Mouse (Mus musculus): ENCODE measurements around the gene Psmb8. TPM values are rescaled to one million over a fixed set of nuclear protein-coding genes. Genes with fewer than 3 reads are reported as not detected.

Psmb8 gene
- total RNA-seq (2014; fragmentation: Nextera tagmentation) (not detected in 2 replicates), total RNA-seq (2017) (0.06 and 0.11 TPM in 2 replicates), polyA plus RNA-seq (2012) (0.15 and 0.25 TPM in 2 replicates)

GRCm38 (mm10) chr17:34196941-34197894, at the start of gene Psmb8:
Gene Psmb8 (plus strand): TSS chr17:34197721.
- Histone ChIP-seq H3K36me3 (replicated peaks) (peaks cover 7% of the 10 kb centered on the region), H3K4me1 (ENCODE audit: insufficient read depth, low read depth, low read length) (peaks cover 13% of the 10 kb centered on the region), H3K9me3 (replicated peaks) (no peaks in the 10 kb centered on the region), H3K4me3 (ENCODE audit: low read depth, low read length) (no peak within 1 kb of the TSS), H3K27me3 (ENCODE audit: insufficient read depth, low read length) (peaks cover 34% of the 10 kb centered on the region)
- TF ChIP-seq POLR2AphosphoS5 (IDR thresholded peaks at IDR 0.05; ENCODE audit: insufficient replicate concordance, low read depth, low read length) (no peak), GATA2 (IDR thresholded peaks at IDR 0.05; ENCODE audit: borderline replicate concordance, low read depth, low read length) (no peak), GATA1 (IDR thresholded peaks at IDR 0.05; ENCODE audit: borderline replicate concordance, low read length) (no peak), TAL1 (conservative IDR thresholded peaks at IDR 0.05; ENCODE audit: low read depth, low read length) (no peak), CTCF (IDR thresholded peaks at IDR 0.05; ENCODE audit: low read depth, low read length) (no peak)
- no peak for ATAC-seq (ENCODE audit: extremely low read depth, insufficient number of reproducible peaks, low FRiP score, poor library complexity, severe bottlenecking)
- DNase-seq (ENCODE audit: low spot score), result no peak

GRCm38 (mm10) chr17:34152923-34153322, 44.6 kb upstream of the Psmb8 start, which contains the start of gene H2-DMb1:
Gene H2-DMb1 (plus strand): TSS chr17:34153072.
- Histone ChIP-seq H3K4me3 (ENCODE audit: low read depth, low read length) (no peak within 1 kb of the TSS), H3K36me3 (replicated peaks) (no peaks in the 10 kb centered on the region), H3K27me3 (ENCODE audit: insufficient read depth, low read length) (peaks cover 11% of the 10 kb centered on the region), H3K9me3 (replicated peaks) (no peaks in the 10 kb centered on the region), H3K4me1 (ENCODE audit: insufficient read depth, low read depth, low read length) (no peaks in the 10 kb centered on the region; the same call in 1 of the 2 replicates)
- DNase-seq (ENCODE audit: low spot score) (no peak), ATAC-seq (ENCODE audit: extremely low read depth, insufficient number of reproducible peaks, low FRiP score, poor library complexity, severe bottlenecking) (no peak)
- no peak for TF ChIP-seq GATA1 (IDR thresholded peaks at IDR 0.05; ENCODE audit: borderline replicate concordance, low read length)
- TF ChIP-seq POLR2AphosphoS5 (IDR thresholded peaks at IDR 0.05; ENCODE audit: insufficient replicate concordance, low read depth, low read length), result no peak

DNA sequence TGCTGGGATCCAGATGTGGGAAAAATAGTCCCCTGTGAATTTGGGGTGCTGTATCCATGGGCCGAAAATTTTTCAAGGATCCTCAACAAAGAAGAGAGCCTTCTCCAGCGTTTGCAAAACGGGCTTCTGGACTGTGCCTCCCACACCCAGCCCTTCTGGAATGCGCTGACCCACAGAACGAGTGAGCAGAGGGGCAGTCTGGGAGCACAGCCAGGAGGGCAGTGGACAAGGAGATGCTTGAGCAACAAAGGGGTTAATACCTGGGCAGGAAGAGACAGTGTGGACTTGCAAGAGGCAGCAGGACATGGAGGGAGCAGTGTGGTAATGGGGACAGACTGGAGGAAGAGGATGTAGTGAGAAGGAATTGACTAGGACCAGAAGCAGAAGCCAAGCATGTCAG, 42.0 kb upstream of the Psmb8 start:
- Histone ChIP-seq H3K36me3 (replicated peaks) (no peaks in the 10 kb centered on the region), H3K4me3 (ENCODE audit: low read depth, low read length) (no peak overlapping the region), H3K9me3 (replicated peaks) (no peaks in the 10 kb centered on the region), H3K27me3 (ENCODE audit: insufficient read depth, low read length) (peaks cover 11% of the 10 kb centered on the region; the same call in 1 of the 2 replicates), H3K4me1 (ENCODE audit: insufficient read depth, low read depth, low read length) (no peaks in the 10 kb centered on the region; the same call in 1 of the 2 replicates)
- DNase-seq (ENCODE audit: low spot score) (no peak), ATAC-seq (ENCODE audit: extremely low read depth, insufficient number of reproducible peaks, low FRiP score, poor library complexity, severe bottlenecking) (no peak)
- TF ChIP-seq GATA2 (IDR thresholded peaks at IDR 0.05; ENCODE audit: borderline replicate concordance, low read depth, low read length), result no peak
- TF ChIP-seq POLR2AphosphoS5 (IDR thresholded peaks at IDR 0.05; ENCODE audit: insufficient replicate concordance, low read depth, low read length), result no peak
- TF ChIP-seq CTCF (IDR thresholded peaks at IDR 0.05; ENCODE audit: low read depth, low read length), result no peak
- TF ChIP-seq TAL1 (conservative IDR thresholded peaks at IDR 0.05; ENCODE audit: low read depth, low read length), result no peak
- TF ChIP-seq GATA1 (IDR thresholded peaks at IDR 0.05; ENCODE audit: borderline replicate concordance, low read length), result no peak

- DNase-seq (ENCODE audit: low spot score) (no peak), ATAC-seq (ENCODE audit: extremely low read depth, insufficient number of reproducible peaks, low FRiP score, poor library complexity, severe bottlenecking) (no peak)
- H3K36me3 ChIP-seq (replicated peaks), result no peaks in the 10 kb centered on the region
- TF ChIP-seq POLR2AphosphoS5 (IDR thresholded peaks at IDR 0.05; ENCODE audit: insufficient replicate concordance, low read depth, low read length) (no peak), GATA2 (IDR thresholded peaks at IDR 0.05; ENCODE audit: borderline replicate concordance, low read depth, low read length) (no peak), TAL1 (conservative IDR thresholded peaks at IDR 0.05; ENCODE audit: low read depth, low read length) (no peak), GATA1 (IDR thresholded peaks at IDR 0.05; ENCODE audit: borderline replicate concordance, low read length) (no peak), CTCF (IDR thresholded peaks at IDR 0.05; ENCODE audit: low read depth, low read length) (no peak)
- H3K27me3 ChIP-seq (ENCODE audit: insufficient read depth, low read length), result peaks cover 29% of the 10 kb centered on the region
- no peaks in the 10 kb centered on the region for H3K9me3 ChIP-seq (replicated peaks)
- no peak overlapping the region for H3K4me3 ChIP-seq (ENCODE audit: low read depth, low read length)
- H3K4me1 ChIP-seq (ENCODE audit: insufficient read depth, low read depth, low read length), result no peaks in the 10 kb centered on the region
Observed at GRCm38 (mm10) chr17:34164202-34164895, 33.2 kb upstream of the Psmb8 start.

DNA sequence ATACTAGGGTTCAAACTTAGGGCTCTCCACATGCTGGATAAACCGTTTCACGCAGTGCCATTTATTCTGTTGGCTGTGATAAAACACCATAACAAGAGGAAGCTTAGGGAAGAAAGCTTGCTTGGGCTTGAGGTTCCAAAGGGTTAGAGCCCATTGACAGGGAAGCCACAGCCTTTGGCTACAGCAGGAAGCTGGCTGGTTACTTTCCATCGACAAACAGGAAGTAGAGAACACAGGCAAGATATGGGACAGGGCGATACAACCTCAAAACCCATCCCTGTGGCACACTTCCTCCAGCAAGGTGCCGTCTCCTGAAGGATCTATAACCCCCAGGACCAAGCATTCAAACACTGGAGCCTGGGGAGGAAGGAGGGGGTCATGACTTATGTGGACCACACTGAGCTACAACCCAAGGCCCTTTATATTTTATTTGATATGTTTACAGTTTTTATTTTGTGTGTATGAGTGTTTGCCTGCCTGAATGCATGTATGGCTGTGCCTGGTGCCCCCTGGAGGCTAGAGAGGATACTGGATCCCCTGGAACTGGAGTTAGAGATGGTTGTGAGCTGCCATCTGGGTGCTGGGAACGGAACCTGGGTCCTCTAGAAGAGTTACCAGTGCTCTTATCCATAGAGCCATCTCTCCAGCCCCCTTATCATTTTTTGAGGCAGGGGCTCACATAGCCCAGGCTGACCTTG, 32.3 kb upstream of the Psmb8 start:
- peaks cover 28% of the 10 kb centered on the region for H3K27me3 ChIP-seq (ENCODE audit: insufficient read depth, low read length)
- H3K4me3 ChIP-seq (ENCODE audit: low read depth, low read length), result no peak overlapping the region
- DNase-seq (ENCODE audit: low spot score) (no peak), ATAC-seq (ENCODE audit: extremely low read depth, insufficient number of reproducible peaks, low FRiP score, poor library complexity, severe bottlenecking) (no peak)
- no peaks in the 10 kb centered on the region for H3K4me1 ChIP-seq (ENCODE audit: insufficient read depth, low read depth, low read length)
- H3K36me3 ChIP-seq (replicated peaks), result no peaks in the 10 kb centered on the region
- TF ChIP-seq GATA1 (IDR thresholded peaks at IDR 0.05; ENCODE audit: borderline replicate concordance, low read length), result no peak
- no peak for TF ChIP-seq CTCF (IDR thresholded peaks at IDR 0.05; ENCODE audit: low read depth, low read length)
- TF ChIP-seq POLR2AphosphoS5 (IDR thresholded peaks at IDR 0.05; ENCODE audit: insufficient replicate concordance, low read depth, low read length), result no peak
- TF ChIP-seq TAL1 (conservative IDR thresholded peaks at IDR 0.05; ENCODE audit: low read depth, low read length), result no peak
- TF ChIP-seq GATA2 (IDR thresholded peaks at IDR 0.05; ENCODE audit: borderline replicate concordance, low read depth, low read length), result no peak
- H3K9me3 ChIP-seq (replicated peaks), result no peaks in the 10 kb centered on the region

All from G1E (cell line).